Mouse (Mus musculus) liver, adult 2 months (tissue): ENCODE data around the gene Trpv2. TPM values are rescaled to one million over a fixed set of nuclear protein-coding genes. Genes with fewer than 3 reads are reported as not detected.

ENCODE experiments used
- DNase-seq: peaks from one replicate; pipeline ENCODE4 v3.0.0-alpha.2; 2011; ENCODE audit warnings: low read depth, low spot score; ENCODE audit errors: extremely low read depth
- H3K27ac ChIP-seq: fragments of 200-500 bp; replicated peaks from 2 replicates; pipeline ENCODE4 v1.5.1; 2012; ENCODE audit warnings: low read depth, mild to moderate bottlenecking, control low read depth, inconsistent platforms, low read length; ENCODE audit not compliant: insufficient read depth
- H3K27me3 ChIP-seq: fragments of 200-500 bp; 2 replicates; pipeline ENCODE4 v1.6.1; 2012; ENCODE audit warnings: mild to moderate bottlenecking, moderate library complexity, low read length, inconsistent platforms; ENCODE audit not compliant: control insufficient read depth, insufficient read depth
- H3K36me3 ChIP-seq: fragments of 200-500 bp; 2 replicates; pipeline ENCODE4 v1.6.1; 2012; ENCODE audit warnings: low read length, inconsistent platforms; ENCODE audit not compliant: control insufficient read depth, insufficient read depth
- H3K4me1 ChIP-seq: fragments of 200-500 bp; 2 replicates; pipeline ENCODE4 v1.6.1; 2011; ENCODE audit warnings: low read length; ENCODE audit not compliant: control insufficient read depth, insufficient read depth
- H3K4me3 ChIP-seq: fragments of 200-500 bp; 2 replicates; pipeline ENCODE4 v1.5.1; 2011; ENCODE audit warnings: low read depth, mild to moderate bottlenecking, control low read depth, low read length, moderate library complexity; ENCODE audit not compliant: insufficient read depth
- H3K79me2 ChIP-seq: fragments of 200-500 bp; 2 replicates; pipeline ENCODE4 v1.6.1; 2012; ENCODE audit warnings: inconsistent platforms, mild to moderate bottlenecking, low read length, moderate library complexity; ENCODE audit not compliant: control insufficient read depth, insufficient read depth
- H3K9ac ChIP-seq: fragments of 200-500 bp; 2 replicates; pipeline ENCODE4 v1.6.1; 2012; ENCODE audit warnings: low read depth, mild to moderate bottlenecking, control low read depth, inconsistent platforms, low read length
- CTCF ChIP-seq: fragments of 200-500 bp; IDR thresholded peaks from 2 replicates; pipeline ENCODE4 v1.5.1; 2011; ENCODE audit warnings: low read depth, low read length, control low read depth
- POLR2A ChIP-seq: fragments of 200-500 bp; IDR thresholded peaks from 2 replicates; pipeline ENCODE4 v1.6.1; 2011; ENCODE audit warnings: low read length, control low read depth; ENCODE audit not compliant: insufficient read depth; ENCODE audit errors: extremely low read depth
- WGBS: fragments of 180-500 bp; shearing (Covaris S2); methylation state at CpG from one replicate; pipeline ENCODE4 v1.1.7; 2018; 5-methylcytosine and 5-hydroxymethylcytosine counted together
- polyA plus RNA-seq: library from polyadenylated mRNA; depleted of rRNA; stranded (reverse); fragments of >200 nt; gene quantifications from 2 replicates; pipeline ENCODE4 v1.2.3, GENCODE M21; 2012
- total RNA-seq: library from RNA; depleted of rRNA; stranded (reverse); fragments of >200 nt; gene quantifications from 2 replicates; pipeline ENCODE4 v1.2.3, GENCODE M21; 2014

The Trpv2 gene
- total and polyA plus RNA-seq, 2 experiments, result 0.83 to 1.7 TPM

GRCm38 (mm10) chr11:62635406-62635805 lies 61.1 kb downstream of the Trpv2 start:
- no peak for DNase-seq
- WGBS, result 80% methylated on average over 3 of the region's 3 CpGs
- Histone ChIP-seq H3K79me2 (no peaks in the 10 kb centered on the region), H3K9ac (no peak overlapping the region), H3K36me3 (no peaks in the 10 kb centered on the region), H3K27me3 (no peaks in the 10 kb centered on the region), H3K4me1 (no peaks in the 10 kb centered on the region), H3K4me3 (no peak overlapping the region), H3K27ac (no peak overlapping the region)
- TF ChIP-seq CTCF (no peak), POLR2A (no peak)

GRCm38 (mm10) chr11:62636105-62636839 lies 62.0 kb downstream of the Trpv2 start:
- Histone ChIP-seq H3K27me3 (no peaks in the 10 kb centered on the region), H3K36me3 (no peaks in the 10 kb centered on the region), H3K27ac (no peak overlapping the region), H3K9ac (no peak overlapping the region), H3K79me2 (no peaks in the 10 kb centered on the region), H3K4me3 (no peak overlapping the region), H3K4me1 (no peaks in the 10 kb centered on the region)
- 76% methylated on average over 11 of the region's 11 CpGs for WGBS
- TF ChIP-seq POLR2A (no peak), CTCF (no peak)
- no peak for DNase-seq

- Histone ChIP-seq H3K27me3 (no peaks in the 10 kb centered on the region), H3K79me2 (no peaks in the 10 kb centered on the region), H3K4me3 (no peak overlapping the region), H3K36me3 (no peaks in the 10 kb centered on the region), H3K4me1 (no peaks in the 10 kb centered on the region), H3K9ac (no peak overlapping the region), H3K27ac (no peak overlapping the region)
- WGBS, result 90% methylated on average over 3 of the region's 3 CpGs
- no peak for DNase-seq
- TF ChIP-seq CTCF, result no peak
- no peak for TF ChIP-seq POLR2A
Measured at GRCm38 (mm10) chr11:62636840-62637221, 62.5 kb downstream of the Trpv2 start.

GRCm38 (mm10) chr11:62637401-62637800 lies 63.1 kb downstream of the Trpv2 start:
- H3K36me3 ChIP-seq, result no peaks in the 10 kb centered on the region
- no peaks in the 10 kb centered on the region for H3K27me3 ChIP-seq
- no peak for DNase-seq
- no peak overlapping the region for H3K27ac ChIP-seq
- H3K4me3 ChIP-seq, result no peak overlapping the region
- no peak for TF ChIP-seq POLR2A
- TF ChIP-seq CTCF, result no peak
- no peaks in the 10 kb centered on the region for H3K79me2 ChIP-seq
- H3K9ac ChIP-seq, result no peak overlapping the region
- 86% methylated on average over 5 of the region's 5 CpGs for whole genome bisulfite sequencing
- H3K4me1 ChIP-seq, result no peaks in the 10 kb centered on the region

DNA sequence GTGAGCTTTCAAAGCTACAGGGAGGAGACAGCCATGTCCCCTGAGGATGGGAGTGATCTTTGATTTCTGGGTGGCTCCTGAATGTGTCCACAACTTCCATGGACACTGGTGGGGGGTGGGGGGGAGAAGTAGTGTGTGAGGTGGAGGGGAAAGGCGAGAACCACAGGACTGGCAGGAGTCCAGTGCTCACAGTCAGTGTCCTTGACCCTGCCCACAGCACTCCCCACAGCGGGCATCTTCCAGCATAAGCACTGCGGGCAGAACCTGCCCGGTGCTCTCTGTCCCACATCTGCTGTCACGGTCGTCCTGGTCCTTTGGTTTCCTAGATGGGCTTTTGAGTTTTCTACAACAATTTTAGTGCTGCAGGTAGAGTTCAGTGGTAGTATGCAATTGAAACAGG lies 63.5 kb downstream of the Trpv2 start:
- Histone ChIP-seq H3K36me3 (no peaks in the 10 kb centered on the region), H3K4me1 (no peaks in the 10 kb centered on the region), H3K9ac (no peak overlapping the region), H3K4me3 (no peak overlapping the region), H3K79me2 (no peaks in the 10 kb centered on the region), H3K27me3 (no peaks in the 10 kb centered on the region), H3K27ac (no peak overlapping the region)
- 28% methylated on average over 6 of the region's 6 CpGs for WGBS
- TF ChIP-seq POLR2A (no peak), CTCF (no peak)
- DNase-seq, result no peak

GRCm38 (mm10) chr11:62638402-62638801 lies 64.1 kb downstream of the Trpv2 start:
- Histone ChIP-seq H3K79me2 (no peaks in the 10 kb centered on the region), H3K27ac (no peak overlapping the region), H3K4me3 (no peak overlapping the region), H3K27me3 (no peaks in the 10 kb centered on the region), H3K4me1 (no peaks in the 10 kb centered on the region), H3K9ac (no peak overlapping the region), H3K36me3 (no peaks in the 10 kb centered on the region)
- no peak for TF ChIP-seq POLR2A
- TF ChIP-seq CTCF, result no peak
- WGBS, result 94% methylated on average over 4 of the region's 4 CpGs
- DNase-seq, result no peak
